Mouse (Mus musculus) heart, postnatal 25 days (tissue): Measurements from ENCODE around the gene Fgfrl1. TPM values are rescaled to one million over a fixed set of nuclear protein-coding genes. Genes with fewer than 3 reads are reported as not detected.

Experiments used
- DNase-seq: peaks from one replicate; pipeline ENCODE4 v3.0.0; 2022; ENCODE audit warnings: low spot score
- intact Hi-C: fragments of 180-260 bp; cut with DNase I; formaldehyde crosslinking; loops from one replicate; pipeline ENCODE4 v1.15.1; 2025
- total RNA-seq, 2 experiments: library from RNA; stranded (reverse); gene quantifications; 2 replicates each; pipeline ENCODE4 v1.2.3; 2021

Fgfrl1 gene
- total RNA-seq, 2 experiments from 2014 or later: 18.4 to 19.8 TPM

- intact Hi-C loops: no loop called here
- DNase-seq: no peak
Measured at GRCm38 (mm10) chr5:108662772-108663171, 29.4 kb upstream of the Fgfrl1 start.

- intact Hi-C loops: loop anchor here (5.0 kb wide), 1 partner anchor 38 kb away; the partner anchor contains the start of genes Gak and Tmem175
- DNase-seq: no peak
Measured at GRCm38 (mm10) chr5:108665066-108665465, 27.1 kb upstream of the Fgfrl1 start.

DNA sequence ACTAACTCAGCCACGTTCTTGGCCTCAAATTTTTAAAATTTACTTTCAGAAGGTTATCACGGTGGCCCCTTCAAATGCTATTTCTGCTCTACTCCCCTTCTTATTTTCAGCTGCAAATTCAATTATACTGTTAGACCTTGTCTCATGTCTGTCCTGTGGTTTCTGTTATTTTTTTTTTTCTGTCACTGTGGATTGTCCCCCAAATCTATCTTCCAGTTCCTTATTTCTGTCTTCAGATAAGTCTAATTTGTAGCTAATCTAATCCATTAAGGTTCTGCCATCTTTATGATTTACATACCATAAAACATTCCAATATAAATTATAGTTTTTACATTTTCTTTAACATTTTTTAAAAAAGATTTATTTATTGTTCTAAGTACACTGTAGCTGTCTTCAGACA is 24.8 kb upstream of the Fgfrl1 start:
- intact Hi-C loops: loop anchor here (5.0 kb wide), 1 partner anchor 40 kb away; the partner anchor contains the start of genes Gak and Tmem175
- DNase-seq: no peak

GRCm38 (mm10) chr5:108668387-108668932 is 23.7 kb upstream of the Fgfrl1 start:
- intact Hi-C loops: loop anchor here (2.0 to 5.0 kb wide), 2 partner anchors 24 to 41 kb away; partner anchors contain the start of genes Fgfrl1, Gak and Tmem175
- DNase-seq: no peak

DNA sequence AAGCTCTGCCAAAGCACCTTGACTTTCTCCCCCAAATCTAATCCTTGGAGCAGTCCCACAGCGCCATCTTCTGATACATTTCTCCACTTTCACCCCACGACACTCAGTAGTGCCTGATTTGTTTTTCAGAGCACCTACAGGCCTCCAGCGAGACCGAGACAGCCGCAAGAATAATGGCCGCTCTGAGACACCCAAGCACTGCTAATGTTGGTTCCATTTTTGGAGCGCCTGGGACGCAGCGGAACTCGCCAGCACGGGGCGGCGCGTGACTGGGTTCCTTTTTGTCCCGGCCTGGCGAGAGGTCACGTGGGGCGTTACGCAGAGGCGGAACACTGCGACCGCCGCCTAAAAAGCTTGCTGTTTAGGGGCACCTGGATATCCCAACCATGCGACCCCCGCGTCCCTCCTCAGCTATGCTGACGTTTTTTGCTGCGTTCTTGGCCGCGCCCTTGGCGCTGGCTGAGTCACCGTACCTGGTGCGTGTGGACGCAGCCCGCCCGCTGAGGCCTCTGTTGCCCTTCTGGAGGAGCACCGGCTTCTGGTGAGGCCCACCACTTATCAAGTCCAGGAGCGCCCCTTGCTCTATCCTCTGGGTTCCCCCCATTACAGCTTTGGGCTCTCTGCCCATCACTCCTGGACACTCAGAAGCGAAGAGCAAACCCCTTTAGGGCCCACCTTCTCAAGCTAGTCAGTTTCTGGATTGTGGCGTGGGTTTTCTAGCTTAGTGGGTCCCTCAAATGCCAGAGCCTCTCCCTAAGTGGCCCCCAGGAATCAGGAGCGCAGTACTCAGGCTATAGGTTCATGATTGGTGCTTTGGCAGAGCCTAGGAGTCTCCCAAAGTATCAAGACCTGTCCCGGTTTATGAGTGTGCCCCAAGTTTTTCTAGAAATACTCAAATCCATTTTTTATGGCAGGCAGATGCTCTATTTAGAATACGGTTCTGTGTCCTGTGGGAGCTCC is 22.9 kb upstream of the Fgfrl1 start, which contains the start of gene Dgkq:
Gene Dgkq, minus strand, starts transcription at position 696 of the 960 bp plus-strand sequence.
- intact Hi-C loops: loop anchor here (2.0 to 5.0 kb wide), 2 partner anchors 24 to 42 kb away; partner anchors contain the start of genes Fgfrl1, Gak and Tmem175
- peak; percentile 83 for DNase-seq

GRCm38 (mm10) chr5:108669986-108670385 is 22.2 kb upstream of the Fgfrl1 start:
- DNase-seq: no peak
- intact Hi-C loops: loop anchor here (2.0 to 5.0 kb wide), 3 partner anchors 23 to 57 kb away; partner anchors contain the start of genes Fgfrl1, Gak and Tmem175

- DNase-seq: no peak
- intact Hi-C loops: loop anchor here (2.0 kb wide), 1 partner anchor 56 kb away; no protein-coding TSS in a partner anchor
Measured at GRCm38 (mm10) chr5:108670785-108671184, 21.4 kb upstream of the Fgfrl1 start.

DNA sequence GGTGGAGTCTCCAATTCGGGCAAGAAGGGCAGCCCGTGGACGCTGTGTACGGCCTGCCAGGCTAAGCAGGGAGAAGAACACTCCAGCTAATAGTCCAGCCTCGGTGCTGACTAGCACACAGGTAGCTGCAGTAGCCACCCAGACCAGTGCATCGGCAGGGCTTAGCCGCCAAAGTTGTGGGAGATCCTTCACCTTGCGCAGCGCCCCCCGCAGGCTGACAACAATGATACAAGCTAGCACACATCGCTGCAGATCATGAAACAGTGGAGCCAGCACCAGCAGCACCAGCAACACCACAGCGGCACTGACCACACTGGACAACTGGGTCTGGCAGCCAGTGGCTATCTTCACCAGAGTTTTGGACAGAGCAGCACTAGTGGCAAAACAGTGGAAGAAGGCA is 20.4 kb upstream of the Fgfrl1 start:
- intact Hi-C loops: loop anchor here (2.0 kb wide), 1 partner anchor 55 kb away; no protein-coding TSS in a partner anchor

DNA sequence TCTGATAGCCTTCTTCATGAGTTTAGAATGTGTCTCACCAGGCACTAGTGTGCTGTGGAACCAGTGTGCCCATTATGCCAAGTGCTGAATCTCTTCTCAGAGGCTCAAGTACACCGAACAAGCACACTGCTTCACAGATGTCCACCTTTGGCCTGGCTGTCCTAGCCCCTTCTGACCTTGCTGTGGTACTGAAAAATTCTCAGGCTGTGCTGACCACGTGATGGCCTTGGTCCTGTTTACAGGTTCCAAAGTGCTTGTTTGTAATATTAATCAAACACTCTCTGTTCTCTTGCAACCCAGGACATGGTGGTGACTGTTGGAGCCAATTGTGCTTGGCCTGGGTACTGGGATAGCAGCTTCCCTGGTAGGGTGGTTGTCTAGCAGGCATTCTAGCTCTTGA is 17.6 kb upstream of the Fgfrl1 start:
- intact Hi-C loops: no loop called here
- DNase-seq: no peak

More for the DNA sequence above, 20.4 kb upstream of the Fgfrl1 start:
- DNase-seq: no peak

DNA sequence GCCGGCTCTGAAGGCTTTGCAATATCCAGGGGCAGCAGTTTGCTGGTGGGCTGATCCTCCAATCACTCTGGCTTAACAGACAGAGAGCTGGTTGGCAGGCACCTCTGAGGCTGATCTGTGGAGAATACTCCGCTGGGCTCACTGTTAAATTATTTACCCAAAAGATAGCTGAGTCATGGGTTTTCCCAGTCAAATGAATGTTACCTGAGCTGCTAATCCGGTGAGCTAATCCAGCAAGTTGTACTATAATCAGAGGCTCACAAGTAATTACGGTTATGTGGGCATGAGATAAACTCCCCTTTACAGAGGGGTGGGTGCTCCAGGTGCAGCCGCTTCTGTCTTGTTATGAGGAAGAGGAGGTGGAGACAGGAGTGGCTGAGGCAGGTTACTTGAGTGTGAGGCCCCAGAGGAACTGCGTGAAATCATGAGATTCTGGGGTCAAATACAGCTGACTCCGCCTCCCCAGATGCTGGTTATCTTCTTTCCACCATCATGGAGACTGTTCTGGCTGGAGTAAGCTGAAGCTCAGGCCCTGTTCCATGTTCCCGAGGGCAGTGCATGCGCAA is 16.8 kb upstream of the Fgfrl1 start, which contains the start of gene Slc26a1:
Gene Slc26a1, minus strand, starts transcription at position 319 of the 566 bp plus-strand sequence.
- intact Hi-C loops: no loop called here
- DNase-seq: no peak

DNA sequence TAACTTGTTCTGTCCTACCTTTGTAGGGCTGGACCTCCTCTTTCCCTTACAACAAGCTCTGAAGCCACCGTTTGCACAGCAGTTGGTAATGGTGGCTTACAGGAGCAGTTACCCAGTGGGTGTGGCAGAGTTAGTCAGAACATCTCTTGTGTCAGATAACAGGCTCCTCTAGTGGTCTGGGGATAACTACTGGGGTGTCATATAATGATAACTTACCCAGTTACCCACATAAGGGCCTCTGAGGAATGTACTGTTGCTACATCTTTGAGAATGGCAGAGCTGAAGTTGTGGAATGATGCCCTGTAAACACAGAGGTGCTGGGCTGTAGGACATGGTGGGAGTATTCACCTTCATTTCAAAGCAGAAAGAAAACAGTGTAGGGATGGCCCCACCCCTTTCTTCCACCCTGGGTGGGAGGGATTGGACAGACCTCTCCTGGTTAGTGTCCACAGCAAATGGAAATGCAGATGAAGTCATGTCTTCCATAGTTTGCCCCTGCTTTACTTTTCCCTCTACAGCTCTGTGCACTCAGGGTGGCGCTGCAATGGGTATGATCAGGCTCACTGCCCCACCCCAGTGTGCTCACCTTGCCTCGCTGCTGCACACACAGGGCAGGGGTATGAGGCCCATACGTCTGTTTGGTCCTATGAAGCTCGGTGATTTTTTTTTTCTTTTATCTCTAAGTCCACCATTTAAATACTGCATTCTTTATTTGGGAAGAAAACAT is 15.2 kb upstream of the Fgfrl1 start:
- no peak for DNase-seq
- intact Hi-C loops: no loop called here

GRCm38 (mm10) chr5:108677605-108678295 is 14.4 kb upstream of the Fgfrl1 start:
- intact Hi-C loops: no loop called here
- DNase-seq: peak; percentile 20

DNA sequence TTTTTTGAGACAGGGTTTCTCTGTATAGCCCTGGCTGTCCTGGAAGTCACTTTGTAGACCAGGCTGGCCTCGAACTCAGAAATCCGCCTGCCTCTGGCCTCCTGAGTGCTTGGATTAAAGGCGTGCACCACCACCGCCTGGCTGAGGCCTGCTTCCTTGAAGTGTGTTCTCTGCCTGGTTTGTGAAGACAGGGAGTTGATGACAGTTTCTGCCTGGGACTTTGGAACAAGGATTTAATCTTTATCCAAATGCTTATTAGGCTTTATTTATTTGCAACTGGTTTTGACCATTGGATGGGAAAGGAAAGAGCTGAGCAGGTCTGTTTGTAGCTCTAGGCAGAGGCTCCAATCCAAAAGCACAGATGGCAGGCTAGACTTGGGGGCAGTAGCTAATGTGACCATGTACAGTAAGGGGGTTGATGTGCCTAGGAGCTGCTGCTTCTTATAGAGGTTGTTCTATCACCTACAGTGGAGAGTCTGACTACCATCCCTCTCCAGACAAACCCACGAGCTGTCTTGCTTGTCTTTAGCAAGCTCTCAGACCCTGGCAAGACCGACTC is 13.8 kb upstream of the Fgfrl1 start:
- intact Hi-C loops: no loop called here
- no peak for DNase-seq

GRCm38 (mm10) chr5:108679909-108680308 is 12.3 kb upstream of the Fgfrl1 start:
- no peak for DNase-seq
- intact Hi-C loops: no loop called here

- DNase-seq: no peak
- intact Hi-C loops: no loop called here
Measured at GRCm38 (mm10) chr5:108680871-108681270, 11.3 kb upstream of the Fgfrl1 start.

GRCm38 (mm10) chr5:108689091-108689490 is 3.1 kb upstream of the Fgfrl1 start:
- no peak for DNase-seq
- intact Hi-C loops: no loop called here

DNA sequence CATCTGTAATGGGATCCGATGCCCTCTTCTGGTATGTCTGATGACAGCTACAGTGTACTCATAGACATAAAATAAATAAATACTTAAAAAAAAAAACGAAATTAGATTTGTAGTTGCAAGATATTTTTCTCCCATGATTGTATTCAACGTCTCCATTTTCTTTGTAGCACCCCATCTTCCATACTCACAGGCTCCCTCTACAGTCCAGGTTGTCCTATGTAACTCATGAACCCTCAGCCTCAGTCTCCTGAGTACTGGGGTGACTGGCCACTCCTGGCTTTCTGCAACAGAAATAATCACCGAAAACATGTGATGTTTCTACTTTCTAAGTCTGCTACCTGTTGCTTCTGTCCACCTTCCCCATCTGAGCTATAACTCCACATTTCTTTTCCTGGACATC is 1.0 kb upstream of the Fgfrl1 start:
- DNase-seq: no peak
- intact Hi-C loops: no loop called here

- DNase-seq: peak; percentile 74
- intact Hi-C loops: loop anchor here (2.0 kb wide), 1 partner anchor 25 kb away; the partner anchor contains the start of gene Dgkq
Measured at GRCm38 (mm10) chr5:108693872-108694288, 1.7 kb downstream of the Fgfrl1 start.
